Mouse (Mus musculus) liver, adult 2 months (tissue): ENCODE results near the gene Gm3594.
"Not testable (repeated sequence)": the region's sequence is repeated elsewhere in the genome, so short reads cannot be mapped to it uniquely, and the experiment has no call there.

Experiments
- CTCF ChIP-seq: fragments of 200-500 bp; IDR thresholded peaks from 2 replicates; pipeline ENCODE4 v1.5.1; 2011; ENCODE audit warnings: low read depth, low read length, control low read depth
- POLR2A ChIP-seq: fragments of 200-500 bp; IDR thresholded peaks from 2 replicates; pipeline ENCODE4 v1.6.1; 2011; ENCODE audit warnings: low read length, control low read depth; ENCODE audit not compliant: insufficient read depth; ENCODE audit errors: extremely low read depth

- TF ChIP-seq POLR2A, CTCF: not testable (repeated sequence)
These were observed 41.9 kb upstream of the Gm3594 start for GRCm38 (mm10) chr14:6486331-6486730.
